Mouse (Mus musculus) lung, adult 2 months (tissue): ENCODE results near the gene Cd320. TPM values are rescaled to one million over a fixed set of nuclear protein-coding genes. Genes with fewer than 3 reads are reported as not detected.
"Not testable (repeated sequence)": the region's sequence is repeated elsewhere in the genome, so short reads cannot be mapped to it uniquely, and the experiment has no call there.

Experiments used
- DNase-seq: peaks from one replicate; pipeline ENCODE4 v3.0.0; 2022
- H3K4me1 ChIP-seq: fragments of 200-500 bp; 2 replicates; pipeline ENCODE4 v1.6.1; 2011; ENCODE audit warnings: low read length; ENCODE audit not compliant: control insufficient read depth, insufficient read depth
- H3K4me3 ChIP-seq: fragments of 200-500 bp; replicated peaks from 2 replicates; pipeline ENCODE3; 2011; ENCODE audit warnings: low read depth, mild to moderate bottlenecking, control low read depth, low read length; ENCODE audit errors: extremely low read depth
- CTCF ChIP-seq: fragments of 200-500 bp; IDR thresholded peaks from 2 replicates; pipeline ENCODE4 v1.5.1; 2011; ENCODE audit warnings: mild to moderate bottlenecking, low read length, control low read depth; ENCODE audit not compliant: insufficient read depth
- POLR2A ChIP-seq: fragments of 200-500 bp; IDR thresholded peaks from 2 replicates; pipeline ENCODE4 v1.6.1; 2011; ENCODE audit warnings: low read depth, mild to moderate bottlenecking, control low read depth, low read length, borderline replicate concordance; ENCODE audit errors: extremely low read depth
- WGBS: fragments of 180-500 bp; shearing (Covaris S2); methylation state at CpG from one replicate; pipeline ENCODE4 v1.1.7; 2018; 5-methylcytosine and 5-hydroxymethylcytosine counted together
- polyA plus RNA-seq: library from polyadenylated mRNA; depleted of rRNA; stranded (reverse); fragments of >200 nt; gene quantifications from 2 replicates; pipeline ENCODE4 v1.2.3, GENCODE M21; 2012

The Cd320 gene
- polyA plus RNA-seq, 1 experiment: 28.3 TPM

DNA sequence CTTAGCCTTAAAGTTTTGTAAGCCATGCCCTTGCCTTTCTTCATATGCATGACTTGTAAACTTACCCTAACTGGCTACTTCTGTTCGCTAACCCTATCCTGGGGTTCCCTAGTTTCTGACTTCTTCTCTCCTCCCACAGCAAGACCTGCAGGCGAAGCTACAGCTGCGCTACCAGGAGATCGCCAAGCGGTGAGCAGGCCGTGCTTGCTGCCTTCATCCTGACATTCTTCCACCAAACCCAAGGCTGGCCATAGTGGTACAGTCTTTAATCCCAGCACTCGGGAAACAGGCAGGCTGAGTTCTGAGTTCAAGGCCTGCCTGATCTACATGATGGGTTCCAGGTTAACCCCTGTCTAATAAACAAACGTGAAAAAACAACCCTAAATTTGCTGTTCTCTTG lies 17.4 kb upstream of the Cd320 start:
- Histone ChIP-seq H3K4me3 (no peak overlapping the region), H3K4me1 (peaks cover 15% of the 10 kb centered on the region)
- 81% methylated on average over 8 of the region's 8 CpGs for WGBS
- DNase-seq: no peak
- TF ChIP-seq CTCF: no peak
- TF ChIP-seq POLR2A: no peak

DNA sequence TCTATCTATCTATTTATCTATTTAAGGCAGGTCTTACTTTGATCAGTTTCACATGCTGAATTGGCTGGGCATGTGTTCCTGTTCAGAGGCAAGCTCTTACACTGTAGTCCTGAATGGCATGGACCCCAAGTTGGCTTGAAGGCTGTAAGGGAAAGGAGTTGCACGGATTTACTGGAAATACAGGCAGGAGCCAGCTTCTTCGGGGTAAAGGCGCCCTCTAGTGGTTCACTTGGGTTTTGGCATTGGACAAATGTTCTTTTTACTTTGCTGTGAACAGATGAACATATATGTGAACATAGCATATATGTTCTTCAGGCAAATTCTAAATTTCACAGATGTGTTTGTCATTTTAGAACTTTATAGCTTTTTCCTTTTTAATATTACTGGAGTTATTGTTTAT lies 16.0 kb upstream of the Cd320 start:
- peak; percentile 71 for TF ChIP-seq CTCF
- TF ChIP-seq POLR2A: no peak
- peak; percentile 62 for DNase-seq
- WGBS: 1% methylated on average over 3 of the region's 3 CpGs
- Histone ChIP-seq H3K4me1 (peaks cover 15% of the 10 kb centered on the region), H3K4me3 (no peak overlapping the region)

DNA sequence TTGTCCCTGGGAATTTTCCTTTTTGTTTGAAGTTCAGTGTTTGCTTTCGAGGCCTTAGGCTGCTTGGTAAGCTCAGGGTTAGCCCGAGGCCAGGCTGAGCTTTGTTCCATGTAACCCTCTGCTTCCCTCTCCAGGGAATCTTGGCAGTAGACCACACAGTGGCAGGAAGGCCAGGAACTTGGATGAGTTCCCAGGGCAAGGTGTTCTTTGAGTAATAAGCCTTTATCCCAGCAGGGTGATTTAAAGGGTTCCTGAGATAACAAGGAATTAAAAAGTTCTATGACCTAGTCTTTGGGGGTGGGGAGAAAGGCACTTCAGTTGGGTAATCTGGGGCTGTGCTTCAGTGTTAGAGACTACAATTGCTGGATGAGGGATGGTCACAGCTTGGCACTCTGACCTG lies 14.0 kb upstream of the Cd320 start:
- Histone ChIP-seq H3K4me3 (no peak overlapping the region), H3K4me1 (peaks cover 7% of the 10 kb centered on the region)
- WGBS: 12% methylated on average over 2 of the region's 2 CpGs
- DNase-seq: peak; percentile 63
- TF ChIP-seq POLR2A: no peak
- TF ChIP-seq CTCF: no peak

DNA sequence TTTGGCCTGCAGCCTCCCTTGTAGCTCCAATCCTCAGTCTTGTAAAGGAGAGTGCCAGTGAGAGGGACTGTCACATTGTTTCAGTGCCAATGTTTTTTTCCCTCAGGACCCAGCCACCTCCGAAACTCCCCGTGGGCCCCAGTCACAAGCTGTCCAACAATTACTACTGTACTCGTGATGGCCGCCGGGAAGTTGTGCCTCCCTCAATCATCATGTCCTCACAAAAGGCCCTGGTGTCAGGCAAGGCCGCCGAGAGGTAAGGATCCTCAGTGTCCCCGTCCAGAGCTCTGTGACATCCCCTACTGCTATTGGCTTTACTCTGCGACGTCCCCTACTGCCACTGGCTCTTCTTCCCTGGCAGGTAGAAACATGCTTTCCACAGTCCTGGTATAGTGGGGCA lies 13.3 kb upstream of the Cd320 start:
- TF ChIP-seq CTCF (no peak), POLR2A (no peak)
- H3K4me1 ChIP-seq: peaks cover 7% of the 10 kb centered on the region
- WGBS: 75% methylated on average over 10 of the region's 10 CpGs
- no peak overlapping the region for H3K4me3 ChIP-seq
- no peak for DNase-seq

DNA sequence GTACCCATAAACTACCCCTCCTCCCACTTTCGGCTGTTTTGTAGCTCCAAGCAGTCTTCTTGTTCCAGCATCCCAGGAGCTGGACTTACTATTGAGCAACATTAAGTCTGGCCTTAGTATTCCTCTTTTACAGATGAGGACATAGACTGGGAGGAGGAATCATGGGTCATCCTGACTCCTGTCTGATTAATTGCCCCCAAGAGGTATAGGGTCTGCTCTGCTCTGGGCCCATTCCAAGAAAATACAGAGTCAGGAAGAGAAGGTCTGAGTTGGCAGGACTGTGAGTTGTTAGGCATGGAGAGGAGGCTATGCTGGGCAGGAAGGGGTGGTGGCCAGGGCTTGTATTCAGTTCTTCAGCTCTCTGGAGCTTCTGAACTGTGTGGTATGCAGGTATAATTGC lies 1.3 kb downstream of the Cd320 start:
- Histone ChIP-seq H3K4me3 (no peak overlapping the region), H3K4me1 (no peaks in the 10 kb centered on the region)
- no peak for DNase-seq
- WGBS: 64% methylated on average over 1 of the region's 1 CpGs
- TF ChIP-seq POLR2A: no peak
- TF ChIP-seq CTCF: no peak

DNA sequence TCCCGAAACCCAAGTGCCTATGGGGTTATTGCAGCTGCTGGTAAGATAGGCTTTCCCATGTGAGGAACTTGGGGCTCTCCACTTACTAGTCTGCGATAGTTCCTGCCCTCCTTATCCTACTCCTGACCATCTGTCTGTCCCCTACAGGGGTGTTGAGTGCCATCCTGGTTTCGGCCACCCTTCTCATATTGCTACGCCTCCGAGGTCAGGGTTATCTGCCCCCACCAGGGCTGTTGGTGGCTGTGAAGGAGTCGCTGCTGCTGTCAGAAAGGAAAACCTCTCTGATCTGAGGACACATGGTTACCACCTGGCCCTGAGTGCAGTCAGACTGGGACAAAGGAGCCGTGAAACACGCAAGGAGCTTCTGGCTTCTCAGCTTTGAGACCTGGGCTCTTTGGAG lies 5.2 kb downstream of the Cd320 start:
- 0 out of 2 replicates have a peak, but pooled peaks cover 2% of the 10 kb centered on the region for H3K4me1 ChIP-seq
- WGBS: 79% methylated on average over 8 of the region's 8 CpGs
- TF ChIP-seq POLR2A (no peak), CTCF (no peak)
- H3K4me3 ChIP-seq: no peak overlapping the region
- no peak for DNase-seq

DNA sequence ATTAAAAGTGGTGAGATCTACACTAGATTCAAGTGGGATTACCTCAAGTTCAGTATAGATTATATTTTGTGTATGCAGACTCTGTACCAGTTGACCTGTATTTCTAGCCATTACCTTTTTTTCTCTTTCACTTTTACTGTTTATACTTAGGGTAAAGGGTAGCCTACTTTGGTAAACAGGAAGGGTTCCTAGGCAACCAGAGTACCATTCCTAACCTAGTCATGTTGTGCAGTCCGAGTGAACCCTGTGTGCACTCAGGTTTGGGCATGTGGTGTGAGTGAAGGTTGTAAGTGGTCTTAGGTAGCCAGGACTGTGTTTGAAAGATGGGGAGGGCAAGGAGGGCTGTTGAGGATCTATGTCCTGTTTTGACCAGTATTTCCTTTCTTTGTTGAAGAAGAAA lies 8.4 kb downstream of the Cd320 start:
- no peak overlapping the region for H3K4me3 ChIP-seq
- 0 out of 2 replicates have a peak, but pooled peaks cover 2% of the 10 kb centered on the region for H3K4me1 ChIP-seq
- no peak for DNase-seq
- TF ChIP-seq POLR2A (no peak), CTCF (no peak)
- WGBS: 10% methylated on average over 1 of the region's 1 CpGs

DNA sequence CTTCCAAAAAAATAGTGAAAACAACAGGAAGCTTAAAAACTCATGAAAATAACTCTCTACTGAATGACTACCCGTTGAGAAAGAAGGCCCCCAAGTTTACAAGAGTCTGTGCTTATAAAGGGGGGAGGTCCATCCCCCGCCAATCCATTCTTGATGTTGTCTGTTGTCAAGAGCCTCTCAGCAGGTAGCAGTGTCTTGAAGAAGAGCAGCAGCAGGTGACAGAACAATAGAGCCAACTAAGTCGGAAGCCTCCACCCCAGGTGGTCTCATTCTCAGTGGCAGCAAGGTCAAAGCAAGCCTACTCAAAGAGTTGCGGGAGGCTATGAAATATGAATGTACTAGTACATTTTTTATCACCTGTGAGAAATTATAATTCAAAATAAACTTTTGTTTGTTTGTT lies 14.9 kb downstream of the Cd320 start:
- no peak for TF ChIP-seq POLR2A
- no peak for TF ChIP-seq CTCF
- Histone ChIP-seq H3K4me1 (no peaks in the 10 kb centered on the region), H3K4me3 (no peak overlapping the region)
- DNase-seq: no peak
- WGBS: 84% methylated on average over 4 of the region's 4 CpGs

DNA sequence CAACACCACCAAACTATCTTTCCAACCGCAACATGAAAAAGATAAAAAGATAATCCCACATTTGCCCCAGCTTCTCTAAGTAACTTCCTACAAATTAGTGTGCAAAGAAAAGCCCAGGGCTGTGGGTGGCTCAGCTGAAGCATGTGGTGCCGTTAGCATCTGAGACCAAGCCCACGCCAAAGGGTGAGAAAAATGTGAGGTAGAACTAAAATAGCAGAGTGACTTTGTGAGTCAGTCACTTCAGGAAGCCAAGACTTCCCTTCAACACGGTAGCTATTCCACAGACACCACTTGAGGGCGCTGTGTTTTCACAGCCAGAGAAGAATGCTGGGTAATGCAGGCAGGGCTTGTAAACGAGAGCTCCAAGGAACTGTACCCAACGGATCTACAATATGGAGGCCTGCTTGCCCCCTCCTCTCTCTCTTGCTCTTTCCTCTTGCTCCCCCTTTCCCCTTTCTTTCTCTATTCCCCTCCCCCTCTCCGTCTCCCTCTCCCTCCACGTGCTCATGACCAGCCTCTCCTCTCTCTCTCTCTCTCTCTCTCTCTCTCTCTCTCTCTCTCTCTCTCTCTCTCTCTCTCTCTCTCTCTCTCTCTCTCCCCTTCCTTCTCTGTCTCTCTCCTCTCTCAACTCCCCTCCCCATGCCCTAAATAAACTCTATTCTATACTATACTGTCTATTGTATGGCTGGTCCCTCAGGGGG lies 22.6 kb downstream of the Cd320 start:
- no peaks in the 10 kb centered on the region for H3K4me1 ChIP-seq
- no peak overlapping the region for H3K4me3 ChIP-seq
- 18% methylated on average over 8 of the region's 9 CpGs for WGBS
- TF ChIP-seq CTCF (peak; percentile 45), POLR2A (no peak)
- DNase-seq: peak; percentile 50

DNA sequence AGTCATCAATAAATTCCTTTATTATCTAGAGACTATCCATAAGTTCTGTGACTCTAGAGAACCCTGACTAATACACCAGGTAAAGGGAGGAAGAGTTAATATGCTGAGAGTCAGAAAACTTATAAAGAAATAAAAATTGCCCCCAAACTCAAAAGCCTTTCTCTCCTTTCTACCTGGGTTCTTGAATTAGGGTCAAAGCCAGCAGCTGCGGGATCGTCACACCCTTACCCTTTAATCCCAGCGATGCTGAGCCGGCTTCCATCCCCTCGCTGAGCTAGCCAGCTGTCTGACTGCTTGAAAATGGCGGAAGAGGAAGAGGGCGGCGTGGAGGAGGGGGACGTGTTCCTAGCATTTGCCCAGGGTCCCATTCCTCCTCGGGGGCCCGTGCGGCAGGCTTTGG lies 30.6 kb downstream of the Cd320 start, which contains the start of gene Gm7029:
Gene Gm7029, plus strand, starts transcription at position 301 of the 400 bp plus-strand sequence.
- not testable (repeated sequence) for DNase-seq, H3K4me1 ChIP-seq, H3K4me3 ChIP-seq
- 91% methylated on average over 4 of the region's 12 CpGs for WGBS
